Mouse (Mus musculus): ENCODE measurements at regions not wholly inside any gene's neighbourhood (a gene's known extent, or its start where the extent isn't known, plus 50 kb on each side); places are given as distances from the start of the nearest gene placed in this dataset.

DNA sequence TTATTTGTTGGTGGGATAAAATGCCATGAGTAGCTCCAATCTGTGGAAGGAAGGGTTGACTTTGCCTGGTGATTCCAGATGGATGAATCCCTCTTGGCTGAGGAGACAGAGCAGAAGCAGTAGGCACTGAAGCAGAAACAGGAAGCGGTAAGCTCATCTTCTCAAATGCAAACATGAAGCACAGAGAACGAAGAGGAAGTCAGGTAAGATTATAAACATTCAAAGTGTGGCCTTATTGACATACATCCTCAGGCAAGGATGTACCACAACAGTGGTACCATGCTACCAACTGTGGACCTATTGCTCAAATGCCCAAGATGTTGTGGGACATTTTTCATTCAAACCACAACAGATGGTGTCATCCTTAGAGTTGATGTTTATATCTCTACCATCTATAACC, 608.4 kb upstream of the Fam92a start:
- Histone ChIP-seq H3K27me3 (ENCODE audit: control insufficient read depth, insufficient read depth, low read length) (no peaks in the 10 kb centered on the region), H3K4me1 (replicated peaks; ENCODE audit: control insufficient read depth, insufficient read depth, low read length) (no peaks in the 10 kb centered on the region), H3K36me3 (ENCODE audit: control insufficient read depth, insufficient read depth, low read length) (no peaks in the 10 kb centered on the region), H3K27ac (ENCODE audit: control insufficient read depth, insufficient read depth, low read length) (no peak overlapping the region), H3K4me3 (ENCODE audit: control insufficient read depth, insufficient read depth, low read length) (no peak overlapping the region)
- no peak for TF ChIP-seq POLR2A (IDR thresholded peaks at IDR 0.05; ENCODE audit: control insufficient read depth, extremely low read depth, insufficient read depth, low read length, poor library complexity)
- TF ChIP-seq CTCF (IDR thresholded peaks at IDR 0.05; ENCODE audit: borderline replicate concordance, control insufficient read depth, extremely low read depth, insufficient read depth, low read length, poor library complexity) = no peak
- DNase-seq = no peak
- 79% methylated on average over 2 of the region's 2 CpGs for WGBS

GRCm38 (mm10) chr4:12779211-12779610, 607.4 kb upstream of the Fam92a start:
- Histone ChIP-seq H3K4me3 (ENCODE audit: control insufficient read depth, insufficient read depth, low read length) (no peak overlapping the region), H3K36me3 (ENCODE audit: control insufficient read depth, insufficient read depth, low read length) (no peaks in the 10 kb centered on the region), H3K27me3 (ENCODE audit: control insufficient read depth, insufficient read depth, low read length) (no peaks in the 10 kb centered on the region), H3K27ac (ENCODE audit: control insufficient read depth, insufficient read depth, low read length) (no peak overlapping the region), H3K4me1 (replicated peaks; ENCODE audit: control insufficient read depth, insufficient read depth, low read length) (no peaks in the 10 kb centered on the region)
- TF ChIP-seq CTCF (IDR thresholded peaks at IDR 0.05; ENCODE audit: borderline replicate concordance, control insufficient read depth, extremely low read depth, insufficient read depth, low read length, poor library complexity) = no peak
- TF ChIP-seq POLR2A (IDR thresholded peaks at IDR 0.05; ENCODE audit: control insufficient read depth, extremely low read depth, insufficient read depth, low read length, poor library complexity) = no peak
- no peak for DNase-seq
- 79% methylated on average over 1 of the region's 1 CpGs for WGBS

DNA sequence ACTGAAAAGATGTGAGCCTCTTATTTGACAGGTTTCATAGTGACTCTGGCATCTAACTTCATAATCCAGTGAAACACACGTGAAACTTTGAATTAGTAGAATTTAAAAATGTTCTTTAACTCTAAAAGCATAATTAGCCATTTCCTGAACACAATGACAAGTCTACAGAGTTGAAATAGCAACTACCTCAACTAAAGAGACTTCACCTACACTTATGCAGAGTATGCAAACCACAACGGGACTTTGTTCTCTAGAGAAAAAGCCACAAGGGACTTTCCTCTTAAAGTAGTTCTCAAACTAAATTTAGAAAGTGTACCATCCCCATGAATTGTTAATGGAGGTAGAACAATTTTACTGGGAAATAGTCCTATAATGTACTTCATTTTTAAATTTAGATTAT, 606.3 kb upstream of the Fam92a start:
- H3K27me3 ChIP-seq (ENCODE audit: control insufficient read depth, insufficient read depth, low read length) = no peaks in the 10 kb centered on the region
- DNase-seq = no peak
- TF ChIP-seq POLR2A (IDR thresholded peaks at IDR 0.05; ENCODE audit: control insufficient read depth, extremely low read depth, insufficient read depth, low read length, poor library complexity) (no peak), CTCF (IDR thresholded peaks at IDR 0.05; ENCODE audit: borderline replicate concordance, control insufficient read depth, extremely low read depth, insufficient read depth, low read length, poor library complexity) (no peak)
- no peak overlapping the region for H3K27ac ChIP-seq (ENCODE audit: control insufficient read depth, insufficient read depth, low read length)
- WGBS = 7% methylated on average over 2 of the region's 2 CpGs
- H3K36me3 ChIP-seq (ENCODE audit: control insufficient read depth, insufficient read depth, low read length) = no peaks in the 10 kb centered on the region
- no peak overlapping the region for H3K4me3 ChIP-seq (ENCODE audit: control insufficient read depth, insufficient read depth, low read length)
- no peaks in the 10 kb centered on the region for H3K4me1 ChIP-seq (replicated peaks; ENCODE audit: control insufficient read depth, insufficient read depth, low read length)

DNA sequence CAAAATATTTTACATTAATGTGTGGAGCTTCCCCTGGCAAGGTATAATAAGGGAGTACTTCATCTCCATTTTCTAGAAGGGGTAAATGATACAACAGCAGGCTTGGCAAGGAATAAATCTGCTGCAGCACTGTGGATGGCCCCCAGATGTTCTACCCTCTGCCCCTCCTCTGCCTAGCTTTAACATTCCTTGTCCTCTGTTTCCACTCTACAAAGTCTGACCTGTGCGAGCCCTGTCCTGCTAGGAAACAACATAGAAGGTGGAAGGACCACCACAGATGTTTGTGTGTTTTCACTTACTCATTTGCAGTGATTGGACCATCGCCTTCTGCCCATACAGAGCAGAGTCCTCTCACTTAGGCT, 604.4 kb upstream of the Fam92a start:
- Histone ChIP-seq H3K4me1 (replicated peaks; ENCODE audit: control insufficient read depth, insufficient read depth, low read length) (no peaks in the 10 kb centered on the region), H3K27ac (ENCODE audit: control insufficient read depth, insufficient read depth, low read length) (no peak overlapping the region), H3K27me3 (ENCODE audit: control insufficient read depth, insufficient read depth, low read length) (no peaks in the 10 kb centered on the region), H3K4me3 (ENCODE audit: control insufficient read depth, insufficient read depth, low read length) (no peak overlapping the region), H3K36me3 (ENCODE audit: control insufficient read depth, insufficient read depth, low read length) (no peaks in the 10 kb centered on the region)
- TF ChIP-seq POLR2A (IDR thresholded peaks at IDR 0.05; ENCODE audit: control insufficient read depth, extremely low read depth, insufficient read depth, low read length, poor library complexity) (no peak), CTCF (IDR thresholded peaks at IDR 0.05; ENCODE audit: borderline replicate concordance, control insufficient read depth, extremely low read depth, insufficient read depth, low read length, poor library complexity) (no peak)
- no peak for DNase-seq
- 94% methylated on average over 2 of the region's 2 CpGs for WGBS

DNA sequence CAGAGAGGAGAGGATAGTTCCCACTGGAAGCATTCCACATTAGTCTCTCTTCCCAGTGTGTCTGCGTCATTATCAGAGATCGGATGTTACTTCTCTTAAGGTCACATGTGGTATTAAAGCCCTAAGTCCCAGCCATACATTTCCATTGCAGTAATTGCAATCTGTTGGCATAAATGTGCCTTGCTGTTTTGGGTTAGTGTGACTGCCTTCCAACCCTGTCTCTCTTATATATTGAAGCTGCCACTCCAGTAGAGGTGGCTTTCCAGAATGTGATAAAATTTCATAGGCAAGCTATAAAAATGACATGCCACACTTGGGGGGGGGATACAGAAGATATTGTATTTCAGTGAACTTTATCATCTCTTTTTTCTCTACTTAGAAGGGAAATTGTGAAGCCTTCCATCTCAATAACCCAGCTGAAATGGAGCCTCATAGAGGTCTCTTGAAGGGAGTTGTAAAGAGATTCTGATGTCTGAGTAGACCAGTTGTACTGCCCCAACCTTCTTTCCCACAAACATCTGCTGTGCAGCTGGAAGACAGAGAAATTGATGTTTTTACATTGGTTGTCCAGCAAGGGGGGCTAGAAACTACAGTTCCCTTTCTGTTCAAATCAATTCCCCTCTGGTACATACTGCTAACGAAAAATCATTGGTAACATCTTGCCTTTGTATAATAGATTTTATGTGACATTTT, 603.9 kb upstream of the Fam92a start:
- Histone ChIP-seq H3K4me3 (ENCODE audit: control insufficient read depth, insufficient read depth, low read length) (no peak overlapping the region), H3K36me3 (ENCODE audit: control insufficient read depth, insufficient read depth, low read length) (no peaks in the 10 kb centered on the region), H3K27ac (ENCODE audit: control insufficient read depth, insufficient read depth, low read length) (no peak overlapping the region), H3K4me1 (replicated peaks; ENCODE audit: control insufficient read depth, insufficient read depth, low read length) (no peaks in the 10 kb centered on the region), H3K27me3 (ENCODE audit: control insufficient read depth, insufficient read depth, low read length) (no peaks in the 10 kb centered on the region)
- no peak for TF ChIP-seq POLR2A (IDR thresholded peaks at IDR 0.05; ENCODE audit: control insufficient read depth, extremely low read depth, insufficient read depth, low read length, poor library complexity)
- DNase-seq = no peak
- WGBS = 73% methylated on average over 3 of the region's 3 CpGs

- TF ChIP-seq CTCF (IDR thresholded peaks at IDR 0.05; ENCODE audit: borderline replicate concordance, control insufficient read depth, extremely low read depth, insufficient read depth, low read length, poor library complexity) = no peak
- TF ChIP-seq POLR2A (IDR thresholded peaks at IDR 0.05; ENCODE audit: control insufficient read depth, extremely low read depth, insufficient read depth, low read length, poor library complexity) = no peak
- Histone ChIP-seq H3K4me3 (ENCODE audit: control insufficient read depth, insufficient read depth, low read length) (no peak overlapping the region), H3K27me3 (ENCODE audit: control insufficient read depth, insufficient read depth, low read length) (no peaks in the 10 kb centered on the region), H3K36me3 (ENCODE audit: control insufficient read depth, insufficient read depth, low read length) (no peaks in the 10 kb centered on the region), H3K4me1 (replicated peaks; ENCODE audit: control insufficient read depth, insufficient read depth, low read length) (no peaks in the 10 kb centered on the region), H3K27ac (ENCODE audit: control insufficient read depth, insufficient read depth, low read length) (no peak overlapping the region)
- no peak for DNase-seq
- WGBS = 89% methylated on average over 4 of the region's 4 CpGs
These were observed 603.3 kb upstream of the Fam92a start for GRCm38 (mm10) chr4:12775090-12775489.

DNA sequence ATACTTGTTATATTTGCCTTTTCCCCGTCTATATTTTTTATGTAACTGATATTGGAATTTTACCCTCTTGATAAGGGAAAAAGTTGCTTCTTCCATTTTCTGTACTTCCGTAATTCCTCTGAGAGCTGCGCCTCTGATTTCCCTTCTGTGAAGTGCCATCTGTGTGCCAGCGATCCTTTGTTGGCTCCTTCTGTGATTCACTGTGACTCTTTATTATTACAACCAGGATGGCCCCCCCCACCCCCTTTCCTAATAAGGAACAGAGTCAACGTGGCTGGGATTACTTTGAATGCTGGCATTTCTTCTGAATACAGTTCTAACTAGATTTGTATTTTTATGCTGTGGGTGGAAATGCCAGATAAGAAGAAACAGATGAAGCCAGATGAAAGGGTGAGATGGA, 602.9 kb upstream of the Fam92a start:
- no peak for TF ChIP-seq CTCF (IDR thresholded peaks at IDR 0.05; ENCODE audit: borderline replicate concordance, control insufficient read depth, extremely low read depth, insufficient read depth, low read length, poor library complexity)
- no peak for TF ChIP-seq POLR2A (IDR thresholded peaks at IDR 0.05; ENCODE audit: control insufficient read depth, extremely low read depth, insufficient read depth, low read length, poor library complexity)

More for the DNA sequence above, 602.9 kb upstream of the Fam92a start:
- H3K4me1 ChIP-seq (replicated peaks; ENCODE audit: control insufficient read depth, insufficient read depth, low read length) = no peaks in the 10 kb centered on the region
- H3K27ac ChIP-seq (ENCODE audit: control insufficient read depth, insufficient read depth, low read length) = no peak overlapping the region
- H3K27me3 ChIP-seq (ENCODE audit: control insufficient read depth, insufficient read depth, low read length) = no peaks in the 10 kb centered on the region
- WGBS = 82% methylated on average over 5 of the region's 5 CpGs
- no peak overlapping the region for H3K4me3 ChIP-seq (ENCODE audit: control insufficient read depth, insufficient read depth, low read length)
- H3K36me3 ChIP-seq (ENCODE audit: control insufficient read depth, insufficient read depth, low read length) = no peaks in the 10 kb centered on the region
- no peak for DNase-seq
